In the genomic region with DNA sequence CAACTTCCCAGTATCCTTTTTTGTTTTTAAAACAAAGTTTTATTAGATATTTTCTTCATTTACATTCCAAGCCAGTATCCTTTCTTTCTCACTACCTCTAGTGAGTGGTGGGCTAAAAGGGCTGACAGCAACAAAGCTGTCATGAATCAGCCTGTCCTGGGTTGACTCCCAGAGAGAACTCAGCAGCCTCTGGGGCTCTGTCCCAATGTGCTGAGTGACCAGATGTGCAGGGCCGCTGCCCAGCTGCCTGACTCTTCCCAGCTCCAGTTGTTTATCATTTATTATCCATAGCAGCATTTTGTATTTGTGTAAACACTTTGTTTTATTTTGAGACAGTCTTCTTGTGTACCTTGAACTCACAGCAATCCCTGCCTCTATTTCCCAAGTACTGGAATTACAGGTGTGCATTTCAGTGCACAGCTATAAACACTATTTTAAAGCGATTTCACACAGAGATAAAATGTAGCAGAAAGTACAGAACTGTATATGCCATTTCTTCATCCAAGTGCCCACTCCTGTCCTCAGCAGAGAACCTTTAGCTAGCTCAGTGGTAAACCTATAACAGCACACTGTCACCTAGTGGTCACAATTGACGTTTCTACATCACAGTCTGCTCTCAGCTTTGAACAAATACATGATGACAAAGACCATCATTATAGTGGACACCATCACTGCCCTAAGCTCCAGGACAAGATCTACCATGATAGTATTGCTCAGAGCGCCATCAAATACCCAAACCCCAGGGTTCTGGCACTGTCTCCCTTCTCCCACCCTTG, we compare ENCODE assay signal across 9 mouse cellular contexts. TPM values are rescaled to one million over a fixed set of nuclear protein-coding genes. Genes with fewer than 3 reads are reported as not detected.
DNase-seq lines count a peak whose midpoint lies in the region; ATAC-seq and TF ChIP-seq lines count a peak whose summit lies in the region.
"Had no signal": no experiment of that assay in that cellular context is flagged by ENCODE, and none has a peak within 500 bp of the region (broad histone marks: within the 10 kb centered on the region; RNA-seq: fewer than 3 reads in every experiment).

No protein-coding gene starts in this region.

- WGBS in embryonic facial prominence, embryonic 14.5 days = 60% methylated on average over 4 of the region's 4 CpGs
- WGBS in embryonic facial prominence, embryonic 10.5 days = 55% methylated on average over 4 of the region's 4 CpGs
- 51% methylated on average over 4 of the region's 4 CpGs for WGBS in kidney, embryonic 14.5 days
- WGBS in thymus, adult 2 months = 69% methylated on average over 4 of the region's 4 CpGs

- peak; percentile 35 for DNase-seq in embryonic facial prominence, embryonic 14.5 days (ENCODE audit: low spot score)
- DNase-seq in embryonic facial prominence, embryonic 10.5 days (ENCODE audit: low spot score) = no peak
- peak; percentile 5 for DNase-seq in kidney, postnatal 14 days
- DNase-seq in 416B (ENCODE audit: low read depth) = peak; percentile 85
- DNase-seq in brain, embryonic 14.5 days (ENCODE audit: low read depth) = peak; percentile 31
- no peak for DNase-seq in thymus, adult 18-20 months
- no peak for DNase-seq in thymus, adult 2 months

- no peak overlapping the region for H3K9ac ChIP-seq in embryonic facial prominence, embryonic 14.5 days (ENCODE audit: low read depth, low read length)
- H3K9ac ChIP-seq in kidney, embryonic 14.5 days (ENCODE audit: low read depth, low read length) = no peak overlapping the region
- H3K9ac ChIP-seq: midbrain, embryonic 12.5 days had no signal

- ATAC-seq in embryonic facial prominence, embryonic 14.5 days (ENCODE audit: low read depth) = no peak
- ATAC-seq in kidney, embryonic 14.5 days (ENCODE audit: low FRiP score, low TSS enrichment) = no peak

- no peak overlapping the region for H3K27ac ChIP-seq in embryonic facial prominence, embryonic 14.5 days (replicated peaks; ENCODE audit: low read depth, low read length)
- H3K27ac ChIP-seq in embryonic facial prominence, embryonic 10.5 days (replicated peaks) = no peak overlapping the region
- no peak overlapping the region for H3K27ac ChIP-seq in kidney, embryonic 14.5 days (ENCODE audit: low read depth, low read length)
- H3K27ac ChIP-seq in thymus, adult 2 months (ENCODE audit: control insufficient read depth, insufficient read depth, low read length) = no peak overlapping the region
- H3K27ac ChIP-seq: midbrain, embryonic 12.5 days had no signal

- no peak for TF ChIP-seq POLR2A in brain, embryonic 14.5 days (IDR thresholded peaks at IDR 0.05; ENCODE audit: borderline replicate concordance, extremely low read depth, insufficient read depth, insufficient read length, poor library complexity, severe bottlenecking)
- no peak for TF ChIP-seq POLR2A in thymus, adult 2 months (IDR thresholded peaks at IDR 0.05; ENCODE audit: control insufficient read depth, extremely low read depth, insufficient read depth, low read length, poor library complexity)

- H3K36me3 ChIP-seq in embryonic facial prominence, embryonic 14.5 days (ENCODE audit: control insufficient read depth, insufficient read depth, low read length) = no peaks in the 10 kb centered on the region
- H3K36me3 ChIP-seq in embryonic facial prominence, embryonic 10.5 days (replicated peaks) = no peaks in the 10 kb centered on the region
- H3K36me3 ChIP-seq in kidney, embryonic 14.5 days (ENCODE audit: control insufficient read depth, insufficient read depth, low read length) = no peaks in the 10 kb centered on the region
- H3K36me3 ChIP-seq in thymus, adult 2 months (ENCODE audit: control insufficient read depth, insufficient read depth, low read length) = no peaks in the 10 kb centered on the region
- H3K36me3 ChIP-seq: midbrain, embryonic 12.5 days had no signal

- no peaks in the 10 kb centered on the region for H3K9me3 ChIP-seq in embryonic facial prominence, embryonic 14.5 days (ENCODE audit: control insufficient read depth, low read length)
- no peaks in the 10 kb centered on the region for H3K9me3 ChIP-seq in embryonic facial prominence, embryonic 10.5 days
- no peaks in the 10 kb centered on the region for H3K9me3 ChIP-seq in kidney, embryonic 14.5 days (ENCODE audit: control insufficient read depth, low read length)
- H3K9me3 ChIP-seq: midbrain, embryonic 12.5 days had no signal

- H3K4me2 ChIP-seq in embryonic facial prominence, embryonic 14.5 days (ENCODE audit: low read depth, low read length) = no peak overlapping the region
- no peak overlapping the region for H3K4me2 ChIP-seq in kidney, embryonic 14.5 days (replicated peaks; ENCODE audit: low read depth, low read length)
- H3K4me2 ChIP-seq: midbrain, embryonic 12.5 days had no signal

- H3K4me3 ChIP-seq in embryonic facial prominence, embryonic 14.5 days (ENCODE audit: low read depth, low read length) = no peak overlapping the region
- no peak overlapping the region for H3K4me3 ChIP-seq in embryonic facial prominence, embryonic 10.5 days
- H3K4me3 ChIP-seq in kidney, embryonic 14.5 days (ENCODE audit: low read length) = no peak overlapping the region
- H3K4me3 ChIP-seq in thymus, adult 2 months (ENCODE audit: control insufficient read depth, insufficient read depth, low read length) = no peak overlapping the region
- H3K4me3 ChIP-seq: midbrain, embryonic 12.5 days had no signal

- peaks cover 8% of the 10 kb centered on the region; the same call in 1 of the 2 replicates for H3K4me1 ChIP-seq in embryonic facial prominence, embryonic 14.5 days (ENCODE audit: control insufficient read depth, insufficient read depth, low read length)
- peaks cover 15% of the 10 kb centered on the region for H3K4me1 ChIP-seq in embryonic facial prominence, embryonic 10.5 days
- H3K4me1 ChIP-seq in kidney, embryonic 14.5 days (ENCODE audit: control insufficient read depth, insufficient read depth, low read length) = no peaks in the 10 kb centered on the region
- H3K4me1 ChIP-seq in thymus, adult 2 months (replicated peaks; ENCODE audit: control insufficient read depth, insufficient read depth, low read length) = peaks cover 9% of the 10 kb centered on the region

- peak; percentile 53; the same call in 1 of the 2 replicates for TF ChIP-seq CTCF in brain, embryonic 14.5 days (IDR thresholded peaks at IDR 0.05; ENCODE audit: borderline replicate concordance, extremely low read depth, insufficient read depth, insufficient read length)
- TF ChIP-seq CTCF in thymus, adult 2 months (IDR thresholded peaks at IDR 0.05; ENCODE audit: borderline replicate concordance, control insufficient read depth, extremely low read depth, insufficient read depth, low read length, poor library complexity) = no peak

- no peaks in the 10 kb centered on the region for H3K27me3 ChIP-seq in embryonic facial prominence, embryonic 14.5 days (replicated peaks; ENCODE audit: control insufficient read depth, insufficient read depth, low read length)
- no peaks in the 10 kb centered on the region for H3K27me3 ChIP-seq in embryonic facial prominence, embryonic 10.5 days (replicated peaks; ENCODE audit: low read depth, poor library complexity, severe bottlenecking)
- H3K27me3 ChIP-seq in kidney, embryonic 14.5 days (ENCODE audit: control insufficient read depth, insufficient read depth, low read length) = no peaks in the 10 kb centered on the region
- no peaks in the 10 kb centered on the region for H3K27me3 ChIP-seq in thymus, adult 2 months (ENCODE audit: control insufficient read depth, insufficient read depth, low read length)
- H3K27me3 ChIP-seq: midbrain, embryonic 12.5 days had no signal

RNA-seq across cellular contexts. Expression of gene Mx1, which starts 3.7 kb away (rescaled TPM):
- polyA plus RNA-seq in embryonic facial prominence, embryonic 14.5 days (2014; fragmentation: Nextera tagmentation; extraction: Ambion mirVana) = 0.18 and 0.53 TPM in 2 replicates
- not detected in 2 replicates for polyA plus RNA-seq in embryonic facial prominence, embryonic 10.5 days (2016; fragmentation: Nextera tagmentation; extraction: Ambion mirVana)
- 0.19 TPM in 1 of 2 replicates, not detected in the other for polyA plus RNA-seq in kidney, embryonic 14.5 days (2014; fragmentation: Nextera tagmentation; extraction: Ambion mirVana)
- polyA plus RNA-seq in brain, embryonic 14.5 days (2012; rRNA removed) = 0.09 and 0.21 TPM in 2 replicates
- 4.9 and 7.9 TPM in 2 replicates for polyA plus RNA-seq in thymus, adult 2 months (2012; rRNA removed)

RNA-seq across cellular contexts. Expression of gene Fam3b, which starts 48.2 kb away (rescaled TPM):
- 0.18 TPM in 1 of 2 replicates, not detected in the other for polyA plus RNA-seq in embryonic facial prominence, embryonic 14.5 days (2014; fragmentation: Nextera tagmentation; extraction: Ambion mirVana)
- not detected in 2 replicates for polyA plus RNA-seq in embryonic facial prominence, embryonic 10.5 days (2016; fragmentation: Nextera tagmentation; extraction: Ambion mirVana)
- polyA plus RNA-seq in kidney, embryonic 14.5 days (2014; fragmentation: Nextera tagmentation; extraction: Ambion mirVana) = not detected in 2 replicates
- polyA plus RNA-seq in brain, embryonic 14.5 days (2012; rRNA removed) = not detected in 2 replicates
- 0.23 and 0.27 TPM in 2 replicates for polyA plus RNA-seq in thymus, adult 2 months (2012; rRNA removed)
- polyA plus RNA-seq: midbrain, embryonic 12.5 days had no signal

Comparison
In these comparisons a context has a peak if more than half of its experiments do, and no peak if none do; other contexts are left out.
1. DNase-seq: peak in embryonic facial prominence, embryonic 14.5 days (single experiment), kidney, postnatal 14 days (single experiment), 416B (single experiment) and brain, embryonic 14.5 days (single experiment); none in embryonic facial prominence, embryonic 10.5 days (single experiment), thymus, adult 18-20 months (0 of 2) and thymus, adult 2 months (single experiment).